8 mouse cellular contexts compared by ENCODE assay signal in the genomic region with DNA sequence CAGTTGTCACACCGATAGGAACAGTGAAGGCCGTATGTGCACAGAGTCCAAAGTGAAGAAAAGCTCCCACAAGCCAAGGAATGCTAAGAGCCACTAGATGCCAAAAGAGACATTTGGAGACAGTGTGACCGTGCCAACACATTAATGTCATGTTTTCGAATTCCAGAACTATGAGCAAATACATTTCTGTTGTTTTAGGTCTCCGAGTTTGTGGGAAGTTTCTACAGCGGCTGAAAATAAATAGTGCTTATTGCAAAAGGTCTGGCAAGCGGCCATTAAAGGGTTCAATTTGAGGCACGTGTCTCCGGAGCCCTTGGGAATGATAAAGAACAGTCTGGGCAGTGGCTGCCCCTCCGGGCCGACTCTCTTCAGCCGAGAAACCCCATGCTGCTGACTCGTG. TPM values are rescaled to one million over a fixed set of nuclear protein-coding genes. Genes with fewer than 3 reads are reported as not detected.
A peak's percentile ranks its signal among the peaks of the same experiment; 100 is the strongest.
DNase-seq lines count a peak whose midpoint lies in the region; ATAC-seq lines count a peak whose summit lies in the region.

No protein-coding gene starts in this region.

- no peak overlapping the region for H3K9ac ChIP-seq in kidney, embryonic 14.5 days (ENCODE audit: low read depth, low read length)

- H3K27me3 ChIP-seq in kidney, embryonic 14.5 days (ENCODE audit: control insufficient read depth, insufficient read depth, low read length), result no peaks in the 10 kb centered on the region
- no peaks in the 10 kb centered on the region for H3K27me3 ChIP-seq in hindbrain, embryonic 10.5 days (ENCODE audit: insufficient read depth, poor library complexity, severe bottlenecking)

- H3K36me3 ChIP-seq in kidney, embryonic 14.5 days (ENCODE audit: control insufficient read depth, insufficient read depth, low read length), result no peaks in the 10 kb centered on the region
- H3K36me3 ChIP-seq in hindbrain, embryonic 10.5 days, result no peaks in the 10 kb centered on the region

- no peaks in the 10 kb centered on the region for H3K4me1 ChIP-seq in kidney, embryonic 14.5 days (ENCODE audit: control insufficient read depth, insufficient read depth, low read length)
- no peaks in the 10 kb centered on the region for H3K4me1 ChIP-seq in hindbrain, embryonic 10.5 days (replicated peaks)

- no peak overlapping the region for H3K4me2 ChIP-seq in kidney, embryonic 14.5 days (replicated peaks; ENCODE audit: low read depth, low read length)

- no peak overlapping the region for H3K4me3 ChIP-seq in kidney, embryonic 14.5 days (ENCODE audit: low read length)
- no peak overlapping the region for H3K4me3 ChIP-seq in hindbrain, embryonic 10.5 days

- ATAC-seq in kidney, embryonic 14.5 days (ENCODE audit: low FRiP score, low TSS enrichment), result no peak
- ATAC-seq in frontal cortex, adult (ENCODE audit: low TSS enrichment), result no peak

- WGBS in kidney, embryonic 14.5 days, result 69% methylated on average over 13 of the region's 13 CpGs
- 89% methylated on average over 13 of the region's 13 CpGs for WGBS in hindbrain, embryonic 10.5 days

- no peak overlapping the region for H3K27ac ChIP-seq in kidney, embryonic 14.5 days (ENCODE audit: low read depth, low read length)
- no peak overlapping the region for H3K27ac ChIP-seq in hindbrain, embryonic 10.5 days

- peak; percentile 10 for DNase-seq in kidney, adult 18-20 months
- DNase-seq in adrenal gland, postnatal 4 days (ENCODE audit: low spot score in 2 of 2), result peak; percentile 8 to 31
- DNase-seq in heart, postnatal 36 days, result peak; percentile 54 to 60
- peak; percentile 78 for DNase-seq in lung, postnatal 14 days
- DNase-seq in hindbrain, embryonic 10.5 days (ENCODE audit: low spot score), result no peak
- DNase-seq in natural killer cell, adult 2 months (ENCODE audit: low spot score in 2 of 2), result no peak

- intact Hi-C loops in heart, postnatal 36 days (cut with DNase I), result no loop called here

- no peaks in the 10 kb centered on the region for H3K9me3 ChIP-seq in kidney, embryonic 14.5 days (ENCODE audit: control insufficient read depth, low read length)
- no peaks in the 10 kb centered on the region for H3K9me3 ChIP-seq in hindbrain, embryonic 10.5 days

RNA-seq across cellular contexts. Expression of gene C1galt1, which starts 37.9 kb away (rescaled TPM):
- polyA plus RNA-seq in kidney, embryonic 14.5 days (2014; fragmentation: Nextera tagmentation; extraction: Ambion mirVana), result 4.2 and 5.3 TPM in 2 replicates
- total RNA-seq in adrenal gland, postnatal 4 days (2021), result 10 to 100 TPM; 22.3 to 24.6 TPM
- 10 to 100 TPM; 15.3 to 15.5 TPM for total RNA-seq in heart, postnatal 36 days (2021)
- polyA plus RNA-seq in hindbrain, embryonic 10.5 days (2016; fragmentation: Nextera tagmentation; extraction: Ambion mirVana), result 1.4 and 1.7 TPM in 2 replicates

Comparison
In these comparisons a context has a peak if more than half of its experiments do, and no peak if none do; other contexts are left out.
1. DNase-seq: peak in kidney, adult 18-20 months (single experiment), adrenal gland, postnatal 4 days (2 of 2), heart, postnatal 36 days (2 of 2) and lung, postnatal 14 days (single experiment); none in hindbrain, embryonic 10.5 days (single experiment) and natural killer cell, adult 2 months (0 of 2).